Mouse (Mus musculus) bone marrow, adult 2 months (tissue): Measurements from ENCODE around the gene Mfap2. TPM values are rescaled to one million over a fixed set of nuclear protein-coding genes. Genes with fewer than 3 reads are reported as not detected.

Experiments
- H3K27ac ChIP-seq: fragments of 200-500 bp; 2 replicates; pipeline ENCODE4 v1.5.1; 2012; ENCODE audit warnings: low read depth, mild to moderate bottlenecking, control low read depth, inconsistent platforms, low read length; ENCODE audit not compliant: control insufficient read depth, poor library complexity, insufficient read depth
- H3K4me1 ChIP-seq: fragments of 200-500 bp; 2 replicates; pipeline ENCODE4 v1.6.1; 2011; ENCODE audit warnings: low read length; ENCODE audit not compliant: control insufficient read depth, insufficient read depth
- H3K4me3 ChIP-seq: fragments of 200-500 bp; replicated peaks from 2 replicates; pipeline ENCODE3; 2011; ENCODE audit warnings: mild to moderate bottlenecking, low read depth, low read length, control low read depth; ENCODE audit not compliant: control insufficient read depth
- CTCF ChIP-seq: fragments of 200-500 bp; IDR thresholded peaks from 2 replicates; pipeline ENCODE4 v1.5.1; 2011; ENCODE audit warnings: low read length, control low read depth; ENCODE audit not compliant: control insufficient read depth, insufficient read depth
- POLR2A ChIP-seq: fragments of 200-500 bp; IDR thresholded peaks from 2 replicates; pipeline ENCODE4 v1.6.1; 2011; ENCODE audit warnings: low read depth, mild to moderate bottlenecking, control low read depth, low read length, borderline replicate concordance; ENCODE audit not compliant: control insufficient read depth
- WGBS: fragments of 180-500 bp; shearing (Covaris S2); methylation state at CpG from one replicate; pipeline ENCODE4 v1.1.7; 2018; 5-methylcytosine and 5-hydroxymethylcytosine counted together
- polyA plus RNA-seq: library from polyadenylated mRNA; stranded (reverse); fragments of >200 nt; gene quantifications from 2 replicates; pipeline ENCODE4 v1.2.4, GENCODE M21; 2011; ENCODE audit warnings: low replicate concordance; ENCODE audit not compliant: missing spikeins, insufficient read depth, insufficient read length

The Mfap2 gene
- 1.9 and 4.0 TPM in 2 replicates for polyA plus RNA-seq

DNA sequence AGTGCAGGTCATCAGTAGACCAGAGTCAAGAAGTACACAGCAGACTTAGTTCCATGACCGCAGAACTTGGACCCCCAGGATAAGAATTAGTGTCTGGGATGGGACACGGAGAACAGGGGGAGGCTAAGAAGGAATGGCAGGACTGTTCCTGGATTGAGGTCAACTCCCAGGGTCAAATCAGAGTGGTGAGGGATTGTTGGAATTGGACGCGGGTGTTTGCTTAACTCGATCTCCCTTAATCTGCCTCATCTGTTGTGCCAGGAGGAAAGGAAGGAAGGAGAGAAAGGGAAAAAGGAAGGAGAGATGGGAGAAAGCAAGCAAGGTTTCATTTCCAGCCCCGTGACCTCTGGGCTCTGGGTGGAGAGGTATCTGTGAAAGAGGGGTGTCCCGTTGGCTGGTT, at the start of gene Mfap2:
Gene Mfap2 (plus strand): TSS at position 301 of the 400 bp plus-strand sequence.
- 31% methylated on average over 7 of the region's 7 CpGs for WGBS
- TF ChIP-seq POLR2A (no peak), CTCF (no peak)
- Histone ChIP-seq H3K4me3 (no peak within 1 kb of the TSS), H3K27ac (no peak within 1 kb of the TSS; the same call in 1 of the 2 replicates), H3K4me1 (no peaks in the 10 kb centered on the region; the same call in 1 of the 2 replicates)

DNA sequence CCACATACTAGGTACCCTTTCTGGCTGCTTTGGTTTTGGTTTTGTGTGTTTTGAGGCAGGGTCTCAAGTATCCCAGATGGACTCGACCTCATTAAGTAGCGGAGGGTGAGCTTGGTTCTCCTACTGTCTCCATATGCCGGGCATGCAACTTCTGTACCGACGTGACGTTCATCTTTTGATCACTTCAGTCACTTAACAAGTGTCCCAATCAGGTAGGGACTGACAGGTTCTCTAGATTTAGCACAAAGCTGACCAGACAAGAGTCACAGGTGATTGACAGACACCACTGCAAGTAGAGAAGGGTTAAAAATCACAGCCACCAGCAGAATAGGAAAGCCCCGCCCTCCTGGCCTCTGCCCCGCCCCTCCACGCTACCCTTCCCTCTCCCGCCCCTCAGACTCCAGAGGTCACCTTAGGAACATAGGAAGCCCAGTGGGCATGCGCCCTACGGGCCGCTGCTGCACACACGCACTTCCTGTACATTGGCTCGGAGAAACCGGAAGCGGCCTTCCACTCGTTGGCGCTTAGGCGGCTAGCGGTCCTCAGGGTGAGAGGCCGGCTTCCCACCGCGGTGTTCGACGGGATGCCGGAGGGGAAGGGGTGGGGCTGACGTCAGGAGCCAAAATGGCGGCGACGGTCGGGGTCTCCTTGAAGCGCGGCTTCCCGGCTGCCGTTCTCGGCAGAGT, 49.3 kb upstream of the Mfap2 start, which contains the start of gene Sdhb:
Gene Sdhb (plus strand): TSS at position 423 of the 686 bp plus-strand sequence.
- WGBS = 4% methylated on average over 37 of the region's 37 CpGs
- Histone ChIP-seq H3K27ac (peak within 1 kb of the TSS; percentile 90), H3K4me3 (peak within 1 kb of the TSS; percentile 84), H3K4me1 (peaks cover 2% of the 10 kb centered on the region; the same call in 1 of the 2 replicates)
- TF ChIP-seq CTCF (no peak), POLR2A (peak; percentile 66; the same call in 1 of the 2 replicates)

DNA sequence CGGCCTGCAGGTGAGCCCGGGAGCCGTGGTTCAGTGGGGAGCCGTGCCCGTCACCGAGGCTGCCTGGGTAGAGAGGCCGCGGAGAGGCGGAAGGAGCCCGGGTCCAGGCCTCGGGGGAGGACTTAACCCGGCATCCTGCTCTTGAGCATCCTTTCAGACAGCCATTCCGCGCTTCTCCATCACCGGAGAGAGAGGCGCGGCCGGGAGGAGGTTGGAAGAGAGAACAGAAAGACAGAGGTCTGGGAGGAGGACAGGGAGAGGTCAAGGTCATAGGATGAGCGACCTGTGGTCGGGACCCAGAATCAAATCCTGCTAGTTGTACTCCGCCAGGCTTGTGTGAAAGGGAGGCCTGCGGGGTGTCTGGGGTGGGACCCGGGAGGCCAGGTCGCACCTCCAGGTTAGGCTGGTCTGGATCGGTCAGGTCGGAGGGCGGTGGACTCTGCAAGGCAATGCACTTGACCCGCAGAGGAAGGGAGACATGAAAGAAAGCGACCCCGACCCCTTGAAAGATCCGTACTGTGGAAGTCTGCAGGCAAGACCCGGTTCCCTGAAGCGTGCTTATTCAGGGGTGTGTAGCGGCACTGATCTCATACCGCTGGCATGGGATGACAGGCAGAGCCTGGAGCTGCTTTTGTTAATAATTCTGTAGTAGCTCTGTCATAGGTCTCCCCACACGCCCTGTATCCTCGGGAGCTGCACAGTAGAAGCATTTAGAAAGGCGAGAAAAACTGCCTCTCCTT, 48.6 kb upstream of the Mfap2 start:
- WGBS = 1% methylated on average over 38 of the region's 38 CpGs
- Histone ChIP-seq H3K4me3 (peak overlapping the region; percentile 84), H3K4me1 (peaks cover 2% of the 10 kb centered on the region; the same call in 1 of the 2 replicates), H3K27ac (peak overlapping the region; percentile 90)
- TF ChIP-seq POLR2A (no peak), CTCF (no peak)

DNA sequence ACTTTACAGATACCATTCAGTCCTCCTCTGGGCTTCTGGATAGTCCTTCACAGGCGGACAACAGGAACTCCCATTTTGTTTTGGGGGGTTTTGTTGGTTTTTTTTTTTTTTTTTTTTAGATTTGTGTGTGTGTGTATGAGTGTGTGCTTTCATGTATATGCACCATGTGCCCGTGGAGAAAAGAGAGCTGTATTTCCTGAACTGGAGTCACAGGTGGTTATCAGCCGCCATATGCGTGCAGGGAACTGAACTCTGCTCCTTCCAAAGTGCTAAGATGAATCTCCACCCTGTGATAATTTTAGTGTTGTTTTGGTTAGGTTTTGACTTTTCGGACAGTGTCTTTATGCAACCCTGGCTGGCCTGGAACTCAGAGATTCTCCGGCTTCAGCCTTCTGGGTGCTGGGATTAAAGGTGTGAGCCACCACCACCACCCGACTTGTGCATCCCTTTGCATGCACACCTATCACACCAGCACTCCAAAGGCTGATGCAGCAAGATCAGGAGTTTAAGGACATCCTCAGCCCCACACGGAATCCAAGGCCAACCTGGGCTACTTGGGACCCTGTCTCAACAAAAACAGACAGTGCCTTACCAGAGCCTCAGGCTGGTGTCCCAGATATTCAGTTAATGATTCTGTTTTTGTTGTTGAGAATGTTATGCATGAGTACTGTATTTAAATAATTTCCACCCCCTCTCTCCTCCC, 47.9 kb upstream of the Mfap2 start:
- H3K4me3 ChIP-seq = peak overlapping the region; percentile 84
- TF ChIP-seq POLR2A (no peak), CTCF (no peak)
- H3K4me1 ChIP-seq = peaks cover 2% of the 10 kb centered on the region; the same call in 1 of the 2 replicates
- H3K27ac ChIP-seq = no peak overlapping the region
- 54% methylated on average over 8 of the region's 8 CpGs for WGBS

DNA sequence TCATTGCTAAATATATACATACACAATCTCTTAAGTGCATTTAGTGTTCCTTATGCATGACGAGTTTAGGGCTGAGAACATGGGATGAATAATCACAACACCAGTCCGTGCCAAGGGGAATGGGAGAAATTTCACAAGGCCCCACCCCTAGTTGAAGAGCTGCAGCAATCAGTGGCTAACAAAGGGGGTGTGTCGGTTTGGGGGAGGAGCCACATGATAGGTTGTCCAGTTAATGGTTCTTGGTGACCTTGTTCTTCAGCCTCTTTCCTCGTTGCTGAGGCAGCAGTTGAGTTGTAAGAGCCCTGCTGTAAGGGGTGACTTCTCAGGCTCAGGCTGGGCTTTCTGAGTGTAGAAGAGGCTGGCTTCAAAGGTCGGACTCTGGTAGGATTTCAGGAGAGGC, 47.3 kb upstream of the Mfap2 start:
- Histone ChIP-seq H3K4me3 (no peak overlapping the region), H3K27ac (no peak overlapping the region)
- 47% methylated on average over 5 of the region's 5 CpGs for WGBS

DNA sequence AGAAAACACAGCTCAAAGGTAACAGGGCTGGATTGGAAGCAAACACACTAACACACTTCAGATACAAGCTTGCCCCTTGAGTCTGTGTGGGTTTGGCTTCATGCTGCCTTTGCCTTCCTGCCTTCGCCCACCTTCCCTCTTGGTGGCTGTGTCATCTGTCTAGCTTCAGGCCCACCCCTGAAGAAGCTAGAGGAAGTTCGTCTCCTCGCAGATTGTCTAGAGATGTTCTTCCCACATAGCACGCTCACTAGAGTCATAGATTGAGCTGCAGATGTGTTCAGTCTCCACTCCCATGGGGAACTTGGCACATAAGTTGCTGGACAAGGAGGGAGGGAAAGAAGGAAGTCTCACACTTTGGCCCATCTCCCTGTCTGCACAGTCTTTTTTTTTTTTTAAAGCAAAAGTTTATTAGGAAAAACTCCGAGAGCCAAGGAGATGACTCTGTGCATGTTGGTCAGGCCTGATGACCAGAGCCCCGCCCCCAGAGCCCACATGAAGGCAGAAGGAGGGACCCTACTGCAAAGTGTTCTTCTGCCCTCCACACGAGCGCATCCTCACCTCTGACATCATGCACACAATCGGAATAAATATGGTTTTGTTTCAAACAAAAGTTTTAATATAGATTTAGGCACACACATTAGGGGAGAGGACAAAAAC, 46.1 kb upstream of the Mfap2 start:
- WGBS = 60% methylated on average over 9 of the region's 9 CpGs
- no peak overlapping the region for H3K4me3 ChIP-seq

More for the DNA sequence above, 47.3 kb upstream of the Mfap2 start:
- peaks cover 2% of the 10 kb centered on the region; the same call in 1 of the 2 replicates for H3K4me1 ChIP-seq
- TF ChIP-seq CTCF (no peak), POLR2A (no peak)

DNA sequence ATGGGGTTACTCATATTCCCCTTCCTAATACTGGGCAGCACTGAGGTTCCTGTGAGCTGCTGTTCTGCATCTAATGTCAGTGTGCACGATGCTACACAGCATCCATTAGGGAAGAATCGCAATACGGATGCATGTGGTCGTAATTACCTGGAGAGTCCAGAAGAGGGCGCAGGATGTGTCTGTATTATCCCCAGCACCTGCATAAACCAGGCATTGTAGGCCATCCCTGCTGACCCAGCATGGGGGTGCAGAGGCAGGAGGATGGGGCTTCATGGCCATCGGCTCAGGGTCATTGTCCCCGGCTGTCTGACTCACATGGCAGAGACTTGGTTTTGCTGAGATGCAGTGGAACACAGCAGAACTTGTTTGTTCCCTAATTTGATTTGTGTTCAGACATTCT, 45.6 kb upstream of the Mfap2 start:
- Histone ChIP-seq H3K27ac (no peak overlapping the region), H3K4me3 (no peak overlapping the region), H3K4me1 (peaks cover 2% of the 10 kb centered on the region; the same call in 1 of the 2 replicates)
- no peak for TF ChIP-seq POLR2A
- TF ChIP-seq CTCF = peak; percentile 73
- 5% methylated on average over 7 of the region's 7 CpGs for WGBS

More for the DNA sequence above, 46.1 kb upstream of the Mfap2 start:
- no peak overlapping the region for H3K27ac ChIP-seq
- TF ChIP-seq CTCF (no peak), POLR2A (no peak)
- H3K4me1 ChIP-seq = peaks cover 2% of the 10 kb centered on the region; the same call in 1 of the 2 replicates
